Mouse (Mus musculus) A20 (cell line): ENCODE data around the gene Cldn34b1.
"Not testable (repeated sequence)": the region's sequence is repeated elsewhere in the genome, so short reads cannot be mapped to it uniquely, and the experiment has no call there.

ENCODE experiments used
- DNase-seq: peaks from one replicate; pipeline ENCODE4 v3.0.0-alpha.2; 2011; ENCODE audit warnings: low read depth, low spot score

Gene Cldn34b1

GRCm38 (mm10) chrX:154890167-154890566 is at the start of gene Cldn34b1:
Cldn34b1 (minus strand) TSS chrX:154890267.
- not testable (repeated sequence) for DNase-seq

- DNase-seq, result not testable (repeated sequence)
Measured at GRCm38 (mm10) chrX:154935887-154936286, 45.8 kb upstream of the Cldn34b1 start, which contains the start of gene Magea6. Magea6 (minus strand) TSS chrX:154935987.
